Mouse (Mus musculus): ENCODE data around the gene Hdac7.

The Hdac7 gene

DNA sequence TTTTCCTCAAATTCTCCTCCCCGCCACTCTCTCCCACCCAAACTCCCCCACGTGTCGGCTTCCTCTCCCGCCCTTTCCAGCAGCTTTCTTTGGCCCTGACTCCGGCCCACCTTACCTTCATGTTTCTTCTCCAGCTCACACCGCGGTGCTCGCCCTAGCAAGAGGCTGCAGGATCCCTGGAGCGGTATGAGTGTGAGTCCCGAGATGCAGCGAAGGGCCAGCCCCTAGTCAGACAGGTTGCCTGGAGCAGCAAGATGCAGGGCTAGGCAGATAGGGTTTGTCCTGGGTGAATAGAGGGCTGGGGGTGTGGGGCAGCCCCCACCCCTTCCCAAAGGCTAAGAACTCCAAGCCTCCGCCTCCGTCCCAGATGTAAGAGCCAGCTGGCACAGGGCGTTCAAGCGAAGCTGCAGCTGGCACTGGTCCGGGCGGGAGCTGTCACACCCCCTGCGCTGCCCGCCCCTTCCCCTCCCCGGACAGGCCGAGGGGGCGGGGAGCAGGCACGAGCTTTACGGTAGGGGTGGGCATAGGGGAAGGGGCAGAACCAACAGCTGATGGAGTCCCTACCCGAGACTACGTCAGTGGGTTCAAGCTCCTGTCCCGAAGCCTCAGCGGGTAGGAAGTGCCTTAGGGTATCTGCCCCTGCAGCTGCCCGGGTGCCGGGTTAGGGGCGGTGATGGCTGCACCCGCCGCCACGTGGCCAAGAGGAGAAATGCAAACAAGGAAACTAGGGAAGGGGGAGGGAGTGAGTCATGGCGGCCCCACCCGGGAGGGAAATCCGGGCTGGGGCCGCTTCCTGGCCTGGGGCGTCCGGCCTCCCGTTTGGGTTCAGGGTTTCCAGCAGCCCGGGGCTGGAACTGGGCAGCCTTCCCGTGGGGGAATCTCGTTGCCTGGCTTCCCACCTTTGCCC is 76.8 kb downstream of the Hdac7 start, which contains the start of gene Rapgef3:
Gene Rapgef3 (minus strand): TSS at position 693 of the 907 bp plus-strand sequence.
- 1% methylated on average over 43 of the region's 44 CpGs for WGBS

DNA sequence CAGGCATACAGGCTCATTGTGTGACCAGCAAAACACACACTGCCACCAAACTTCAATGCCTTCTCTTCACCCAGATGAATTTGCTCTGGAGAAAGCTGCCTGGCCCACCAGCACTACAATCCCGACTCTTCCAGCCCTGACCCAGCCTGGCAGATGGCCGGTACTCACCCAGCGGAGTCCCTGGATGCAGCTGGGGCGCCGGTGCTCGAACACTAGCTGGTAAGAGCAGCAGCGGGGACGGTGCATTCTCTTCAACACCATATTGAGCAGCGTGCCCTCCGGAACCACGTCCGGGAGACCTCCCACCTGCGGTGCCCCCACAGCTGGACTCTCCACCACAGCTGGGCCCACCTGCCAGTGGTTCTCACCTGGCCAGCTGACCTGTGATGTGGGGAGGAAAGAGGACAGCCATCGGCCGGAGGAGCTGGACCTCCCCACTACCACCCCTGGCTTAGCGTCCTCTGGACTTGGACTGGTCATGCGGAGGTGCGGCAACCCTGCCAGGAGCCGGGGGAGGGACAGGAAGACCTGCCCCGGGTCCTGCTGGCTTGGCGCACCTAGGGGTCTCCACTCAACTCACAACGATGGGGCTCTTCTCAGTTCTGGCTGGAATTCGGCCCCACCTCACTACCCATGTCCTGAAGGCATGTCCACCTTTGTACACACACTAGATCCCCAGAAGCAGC is 77.6 kb downstream of the Hdac7 start:
- WGBS, result 9% methylated on average over 23 of the region's 23 CpGs

DNA sequence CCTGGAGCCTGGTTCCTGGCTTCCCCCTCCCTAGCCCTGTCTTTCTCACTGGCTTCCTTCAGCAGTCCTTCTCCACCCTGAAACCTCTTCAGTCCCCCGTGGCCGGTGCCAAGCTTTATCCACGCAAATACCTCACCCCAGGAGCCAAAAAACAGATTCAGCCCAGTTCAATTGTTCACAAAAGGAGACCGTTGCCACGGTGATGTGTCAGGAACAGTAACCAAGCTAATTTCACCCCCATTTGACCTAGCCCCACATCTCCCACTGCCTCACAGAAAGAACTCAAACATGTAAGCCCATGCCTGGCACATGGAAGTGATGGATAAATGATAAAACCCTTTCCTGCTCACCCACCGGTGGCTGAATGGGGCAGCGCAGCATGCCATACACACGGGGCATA is 78.1 kb downstream of the Hdac7 start:
- WGBS, result 17% methylated on average over 8 of the region's 8 CpGs

DNA sequence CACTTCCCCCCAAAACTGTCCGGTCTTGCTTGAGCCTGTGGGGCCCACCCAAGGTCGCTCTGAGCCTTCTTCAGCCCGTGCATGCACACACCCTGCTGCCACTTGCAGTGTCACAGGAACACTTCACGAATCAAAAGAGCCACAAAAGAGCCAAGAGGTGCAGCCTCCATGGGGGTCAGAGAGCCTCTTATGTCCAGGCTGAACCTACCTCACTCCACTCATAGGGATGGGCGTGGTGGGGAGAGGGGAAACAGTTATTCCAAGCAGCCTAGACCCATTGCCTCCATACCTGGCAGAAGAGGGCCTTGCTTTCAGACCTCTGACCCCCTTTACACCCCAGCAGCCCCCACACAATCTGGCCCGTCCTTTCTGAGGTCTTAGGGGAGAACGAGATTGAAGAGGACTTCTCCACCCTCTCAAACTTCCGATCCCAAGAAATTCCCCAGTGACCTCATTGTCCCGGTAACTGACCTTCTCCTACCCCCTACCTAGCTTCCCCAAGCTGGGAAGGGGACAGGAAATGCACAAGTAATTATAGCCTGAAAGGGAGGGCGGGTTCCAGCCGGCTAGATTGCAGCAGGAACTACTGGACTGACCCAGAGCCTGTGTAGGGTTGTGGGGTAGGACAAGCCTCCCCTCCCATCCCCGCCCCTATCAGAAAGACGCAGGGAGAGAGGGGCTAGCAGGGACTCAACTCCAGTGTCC is 79.1 kb downstream of the Hdac7 start:
- 58% methylated on average over 13 of the region's 13 CpGs for WGBS

DNA sequence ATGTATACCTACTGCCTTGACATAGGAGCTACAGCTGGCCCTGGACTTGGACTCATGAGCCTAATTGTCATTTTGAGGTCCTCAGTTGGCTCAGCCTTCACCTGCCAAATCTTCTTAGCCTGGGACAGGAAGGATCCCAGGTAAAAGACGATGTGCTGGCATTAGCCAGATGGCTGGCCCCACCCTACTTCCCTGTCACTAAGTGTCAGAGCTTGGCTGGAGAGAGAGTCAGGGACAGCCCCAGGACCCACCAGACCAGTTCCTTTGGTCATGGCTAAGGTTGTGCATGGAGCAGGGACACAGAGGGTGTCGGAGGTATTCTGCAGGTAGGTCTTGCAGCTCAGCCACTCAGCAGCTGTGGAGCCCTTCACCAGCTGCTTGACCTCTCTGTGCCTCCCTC is 79.8 kb downstream of the Hdac7 start:
- WGBS, result 86% methylated on average over 2 of the region's 2 CpGs

DNA sequence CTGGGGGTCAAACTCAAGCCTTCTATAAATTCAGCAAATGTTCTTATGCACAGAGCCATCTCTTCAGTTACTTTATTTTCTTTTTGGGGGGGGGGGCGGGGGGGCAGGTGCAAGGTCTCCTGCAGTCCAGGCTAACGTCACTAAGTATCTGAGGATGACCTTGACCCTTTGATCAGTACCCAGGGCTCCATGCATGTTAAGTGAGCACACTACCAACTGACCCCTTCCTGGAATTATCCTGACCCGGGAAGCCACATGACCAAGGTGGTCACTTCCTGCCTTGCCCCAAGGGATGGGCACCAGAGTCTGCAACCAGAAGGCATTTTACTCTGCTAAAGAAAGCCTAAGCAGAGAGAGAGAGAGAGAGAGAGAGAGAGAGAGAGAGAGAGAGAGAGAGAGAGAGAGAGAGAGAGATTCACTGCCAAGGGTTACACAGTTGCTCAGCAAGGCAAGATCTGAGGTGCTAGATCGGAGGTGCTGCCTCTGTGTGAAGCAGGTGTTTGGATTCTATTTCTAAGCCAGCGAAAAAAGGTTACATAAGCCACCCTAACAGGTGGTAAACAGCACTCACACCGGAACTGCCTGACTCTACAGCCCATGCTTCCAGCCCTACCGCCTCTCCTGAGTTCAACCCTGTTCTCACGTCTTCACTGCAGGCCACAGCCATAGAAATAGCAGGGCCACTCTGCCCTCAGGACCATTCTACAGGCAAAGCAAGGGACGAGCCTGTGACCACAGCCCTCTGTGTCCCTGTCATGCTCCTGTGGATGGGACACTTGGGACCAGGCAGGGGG is 80.8 kb downstream of the Hdac7 start:
- 58% methylated on average over 9 of the region's 9 CpGs for WGBS

DNA sequence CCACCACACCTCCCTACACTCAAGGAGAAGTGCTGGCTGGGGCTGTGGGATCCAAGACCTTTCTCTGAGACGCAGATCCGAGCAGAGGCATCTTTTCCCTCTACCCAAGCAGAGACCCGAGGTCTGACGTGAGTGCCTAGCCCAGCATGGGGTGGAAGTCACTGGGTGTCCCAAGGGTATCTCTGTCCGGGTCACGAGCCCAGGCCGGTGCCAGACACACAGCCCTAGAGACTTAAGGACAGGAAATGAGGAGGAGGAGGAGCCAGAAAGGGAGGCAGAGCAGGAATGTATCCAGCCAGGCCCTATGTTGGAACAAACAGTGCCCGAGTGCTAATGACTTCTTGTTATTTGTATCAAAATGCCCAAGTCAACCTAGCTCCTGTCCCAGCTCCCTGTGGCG is 81.6 kb downstream of the Hdac7 start:
- 69% methylated on average over 9 of the region's 9 CpGs for WGBS

DNA sequence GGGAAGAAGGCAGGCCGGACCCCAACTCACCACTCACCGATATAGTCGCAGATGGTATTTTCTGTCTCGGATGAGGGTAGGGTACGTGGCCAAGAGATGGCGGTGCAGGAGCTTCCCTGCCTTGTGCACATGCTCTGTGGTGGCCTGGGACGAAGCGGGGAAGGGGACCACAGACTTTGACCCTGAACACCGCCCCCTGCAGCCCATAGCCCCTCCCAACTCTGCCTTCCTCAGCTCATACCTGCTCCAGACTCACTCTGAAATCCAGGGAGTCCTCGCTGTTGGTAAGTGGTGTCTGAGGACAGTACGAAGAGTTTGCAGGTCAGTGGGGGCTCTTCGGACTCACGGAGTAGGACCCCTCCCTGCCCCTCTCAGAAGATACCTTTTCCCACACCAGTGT is 82.9 kb downstream of the Hdac7 start:
- WGBS, result 71% methylated on average over 13 of the region's 13 CpGs

DNA sequence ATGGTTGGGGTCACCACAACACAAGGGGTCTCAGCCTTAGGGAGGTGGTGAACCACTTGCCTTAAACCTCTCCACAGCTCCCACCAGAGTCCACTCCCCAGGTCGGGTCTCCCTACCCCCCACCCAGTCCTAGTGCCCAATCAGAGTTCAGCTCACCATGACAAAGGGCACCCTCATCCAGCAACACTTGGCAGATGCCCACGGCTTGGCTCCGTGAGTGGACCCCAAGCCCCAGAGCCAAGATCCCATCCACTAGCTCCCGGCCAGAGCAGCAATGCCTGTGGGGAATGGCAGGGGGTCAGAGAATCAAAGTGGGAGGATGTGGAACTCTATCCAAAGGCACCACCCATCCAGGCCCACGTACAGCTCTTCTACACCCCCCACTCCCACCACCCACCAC is 83.3 kb downstream of the Hdac7 start:
- WGBS, result 47% methylated on average over 5 of the region's 5 CpGs

DNA sequence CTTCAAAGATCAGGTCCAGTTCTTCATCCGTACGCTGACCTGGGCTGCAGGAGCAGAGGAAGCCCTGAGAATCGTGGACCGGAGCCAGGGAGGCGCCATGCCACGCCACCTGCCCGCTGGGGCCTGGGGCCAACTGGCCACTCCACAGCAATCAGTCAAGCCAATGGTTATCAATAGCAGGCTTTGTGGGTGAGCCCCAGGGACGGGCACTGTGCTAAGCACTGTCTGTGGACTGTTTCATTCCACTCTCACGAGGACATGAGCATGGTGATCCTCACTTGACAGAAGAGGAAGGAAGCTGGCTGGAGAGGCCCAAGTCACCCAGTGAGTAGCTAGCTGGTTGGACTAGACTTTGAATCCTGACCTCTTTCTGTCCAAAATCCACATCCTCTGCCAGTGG is 84.3 kb downstream of the Hdac7 start:
- WGBS, result 49% methylated on average over 9 of the region's 9 CpGs

DNA sequence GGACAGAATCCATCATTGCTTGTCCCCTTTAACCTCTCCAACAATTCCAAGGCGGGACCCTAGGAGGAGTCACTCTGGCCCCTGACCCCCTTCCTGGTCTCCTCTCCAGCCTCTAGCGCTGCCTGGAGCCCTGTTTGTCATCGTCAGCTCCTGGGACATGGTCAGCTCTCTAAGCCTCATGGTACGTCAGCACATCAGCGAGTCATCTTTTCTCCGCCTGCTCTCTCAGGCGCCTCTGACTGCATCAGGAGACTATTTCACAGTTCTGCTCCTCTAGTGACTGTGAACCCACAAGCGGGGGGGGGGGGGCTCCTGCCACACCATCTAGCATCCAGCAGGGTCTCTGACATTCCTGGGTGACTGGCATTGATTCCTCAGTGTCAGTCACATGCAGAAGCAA is 88.9 kb downstream of the Hdac7 start:
- 54% methylated on average over 8 of the region's 8 CpGs for WGBS

DNA sequence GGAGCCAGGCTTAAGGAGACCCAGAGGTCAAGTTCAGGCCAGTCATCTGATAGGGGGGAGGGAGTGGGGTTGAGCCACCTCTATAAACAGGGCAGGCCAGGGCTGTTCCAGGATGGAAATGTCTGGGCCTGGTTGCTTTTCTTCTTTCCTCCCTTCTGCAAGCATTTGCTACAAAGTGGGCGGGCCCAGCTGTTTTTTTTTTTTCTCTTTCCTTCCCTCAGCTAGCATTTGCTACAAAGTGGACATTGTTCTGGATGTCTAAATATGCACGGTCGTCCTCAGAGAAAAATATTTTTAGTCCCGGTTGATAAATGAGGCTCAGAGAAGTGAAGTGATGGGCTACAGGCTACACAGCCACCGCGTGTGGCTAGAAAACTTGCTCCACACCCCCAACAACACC is 89.8 kb downstream of the Hdac7 start:
- WGBS, result 31% methylated on average over 6 of the region's 6 CpGs

DNA sequence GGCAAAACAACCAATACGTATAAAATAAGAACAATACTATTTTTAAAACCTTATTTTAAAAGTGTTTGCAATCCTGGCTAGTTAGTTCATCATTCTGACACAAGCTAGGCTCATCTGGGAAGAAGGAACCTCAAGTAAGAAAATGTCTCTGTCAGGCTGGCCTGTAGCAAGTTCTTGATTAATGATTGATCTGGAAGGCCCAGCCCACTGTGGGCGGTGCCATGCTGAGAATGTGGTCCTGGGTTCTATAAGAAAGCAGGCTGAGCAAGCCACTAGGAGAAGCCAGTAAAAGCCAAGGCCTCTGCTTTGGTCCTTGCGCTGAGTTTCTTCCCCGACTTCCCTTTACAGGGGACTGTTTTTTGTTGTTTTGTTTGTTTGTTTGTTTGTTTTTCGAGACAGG is 91.8 kb downstream of the Hdac7 start:
- 84% methylated on average over 5 of the region's 5 CpGs for WGBS

DNA sequence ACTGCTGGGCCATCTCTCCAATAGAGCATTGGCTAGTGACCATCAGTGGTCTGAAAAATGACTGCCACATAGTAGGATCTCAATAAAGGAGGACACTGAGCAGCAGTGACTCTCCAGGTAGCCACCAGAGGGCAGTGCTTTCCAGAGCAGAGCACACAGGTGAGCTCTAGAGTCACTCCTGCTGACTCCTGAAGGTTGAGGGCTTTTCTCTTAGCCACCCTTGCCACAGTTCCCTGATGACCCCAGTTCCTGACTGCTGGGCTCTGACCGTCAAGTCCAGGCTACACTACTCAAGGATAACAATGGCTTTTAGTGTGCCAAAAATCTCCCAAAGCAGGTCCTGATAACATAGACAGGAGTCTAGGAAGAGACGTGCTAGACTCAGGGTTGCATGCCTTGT is 92.6 kb downstream of the Hdac7 start:
- 83% methylated on average over 2 of the region's 2 CpGs for WGBS

DNA sequence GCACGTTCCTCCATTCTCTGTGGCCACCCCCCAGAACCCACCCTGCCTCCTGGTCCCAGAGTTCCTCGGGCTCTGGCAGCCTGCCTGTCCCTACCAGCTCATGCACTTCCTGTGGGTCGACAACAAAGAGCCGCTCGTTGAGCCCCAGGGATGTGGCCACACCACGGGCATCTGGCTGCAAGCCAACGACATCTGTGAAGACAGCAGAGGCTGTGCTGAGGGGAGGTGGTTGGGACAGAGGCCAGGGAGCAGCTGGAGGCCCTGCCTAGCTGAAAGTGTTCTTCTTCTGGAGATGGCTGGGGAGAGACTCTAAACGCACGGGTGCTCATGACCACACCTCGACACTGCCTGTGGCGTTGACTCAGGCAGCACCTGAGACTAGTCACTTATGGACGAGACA is 93.6 kb downstream of the Hdac7 start:
- WGBS, result 27% methylated on average over 12 of the region's 12 CpGs

DNA sequence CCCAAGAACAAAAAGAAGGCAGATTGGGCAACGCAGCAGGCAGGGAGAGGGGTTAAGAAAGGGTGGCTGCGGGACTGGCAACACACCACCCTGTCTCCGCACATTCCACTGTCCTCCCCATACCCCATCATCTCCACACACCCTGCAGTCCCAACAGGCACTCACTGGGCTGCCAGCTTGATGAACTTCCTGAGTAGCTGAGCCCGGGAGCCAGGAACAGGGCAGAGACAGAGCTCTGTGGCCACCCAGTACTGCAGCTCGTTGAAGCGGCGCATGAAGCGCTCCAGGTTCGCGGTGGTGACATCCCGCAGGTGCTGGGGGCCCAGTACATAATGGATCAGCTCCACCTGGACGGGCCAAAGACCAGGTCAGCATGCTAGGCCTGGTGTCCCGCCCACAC is 94.5 kb downstream of the Hdac7 start:
- 87% methylated on average over 13 of the region's 13 CpGs for WGBS

DNA sequence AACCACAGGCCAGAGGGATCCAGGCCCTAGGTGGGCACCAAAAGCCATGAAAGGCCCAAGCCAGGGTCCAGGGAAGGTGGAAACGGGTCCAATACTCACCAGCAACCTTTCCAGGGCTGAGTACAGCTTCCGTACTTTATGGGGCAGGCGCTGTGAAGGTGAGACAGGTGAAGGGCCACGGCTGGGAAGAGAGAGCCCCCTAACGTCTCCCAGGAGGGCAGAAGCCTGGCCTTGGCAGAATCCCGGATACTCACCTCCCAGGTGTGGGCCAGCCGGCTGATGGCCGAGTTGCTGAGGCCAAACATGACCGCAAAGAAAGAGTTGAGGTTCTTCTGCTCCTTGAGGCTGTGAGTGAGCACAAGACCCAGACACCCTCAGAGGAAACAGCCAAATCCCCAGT is 94.9 kb downstream of the Hdac7 start:
- 95% methylated on average over 9 of the region's 9 CpGs for WGBS

DNA sequence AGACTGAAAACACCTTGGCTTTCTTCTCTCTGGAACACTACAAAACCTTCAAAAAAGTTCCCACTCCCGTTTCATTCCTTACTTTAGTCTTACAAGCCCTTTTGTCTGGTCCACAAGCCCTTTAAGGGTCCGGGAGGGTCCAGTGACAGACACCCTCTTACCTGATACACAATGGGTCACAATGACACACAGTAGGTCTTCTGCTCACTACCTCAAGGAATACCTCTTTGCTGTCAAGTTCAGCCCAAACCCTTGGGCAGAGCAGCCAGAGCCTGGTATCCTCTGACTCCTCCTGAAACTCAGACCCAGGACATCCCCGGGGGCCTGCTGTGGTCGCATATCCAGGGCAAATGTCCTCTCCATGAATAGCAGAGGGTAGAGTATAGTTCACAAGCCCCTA is 95.3 kb downstream of the Hdac7 start:
- WGBS, result 97% methylated on average over 4 of the region's 4 CpGs

DNA sequence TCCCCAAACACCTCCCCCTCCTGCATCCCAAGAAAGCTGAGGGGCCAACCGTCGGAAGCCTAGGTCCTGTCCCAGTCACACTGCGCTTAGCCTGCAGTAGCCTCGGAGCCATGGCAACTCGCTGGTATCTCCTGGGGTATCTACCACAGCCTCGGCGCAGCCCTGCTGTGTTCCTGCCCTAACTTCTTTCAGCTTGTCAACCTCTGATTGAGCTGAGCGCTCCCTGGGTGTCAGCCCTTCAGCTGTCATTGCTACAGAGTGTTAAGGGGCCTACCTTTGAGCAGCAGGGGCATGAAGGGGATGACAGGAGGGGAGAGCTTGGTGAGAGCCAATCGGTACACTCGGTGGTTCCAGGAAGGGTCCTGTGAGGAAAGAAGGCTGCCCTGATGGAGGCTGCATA is 96.0 kb downstream of the Hdac7 start:
- WGBS, result 86% methylated on average over 10 of the region's 10 CpGs

DNA sequence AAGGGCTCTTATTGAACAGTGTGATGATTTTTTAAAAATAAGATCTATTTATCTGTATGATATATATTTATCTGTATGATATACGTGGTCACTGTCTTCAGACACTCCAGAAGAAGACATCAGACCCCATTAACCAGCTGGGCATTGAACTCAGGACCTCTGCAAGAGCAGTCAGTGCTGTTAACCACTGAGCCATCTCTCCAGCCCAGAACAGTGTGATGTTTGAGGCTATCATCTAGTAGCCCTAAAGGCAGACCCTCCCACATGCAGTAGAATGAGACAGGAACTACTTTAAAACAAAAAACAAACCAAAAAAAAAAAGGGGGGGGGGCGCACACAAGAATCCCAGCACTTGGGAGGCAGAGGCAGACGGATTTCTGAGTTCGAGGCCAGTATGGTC is 96.8 kb downstream of the Hdac7 start:
- WGBS, result 92% methylated on average over 4 of the region's 4 CpGs

DNA sequence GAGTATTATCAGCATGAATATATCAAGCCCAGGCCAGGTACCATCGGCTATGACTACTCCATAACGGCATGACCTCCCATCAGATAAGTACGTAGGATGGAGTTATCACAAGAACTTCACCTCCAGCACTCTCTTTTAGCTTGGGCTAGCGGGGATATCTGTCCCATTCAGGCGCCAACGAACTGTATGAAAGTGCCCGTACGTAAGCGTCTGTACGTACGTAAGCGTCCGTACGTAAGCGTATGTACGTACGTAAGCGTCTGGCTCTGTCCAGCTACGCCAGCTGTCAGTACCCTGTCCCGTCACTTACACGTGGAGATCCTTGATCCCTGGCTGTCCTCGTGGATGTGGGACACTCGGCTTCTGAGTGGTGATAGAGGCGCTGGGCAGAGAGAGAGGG is 97.6 kb downstream of the Hdac7 start:
- WGBS, result 96% methylated on average over 24 of the region's 24 CpGs

DNA sequence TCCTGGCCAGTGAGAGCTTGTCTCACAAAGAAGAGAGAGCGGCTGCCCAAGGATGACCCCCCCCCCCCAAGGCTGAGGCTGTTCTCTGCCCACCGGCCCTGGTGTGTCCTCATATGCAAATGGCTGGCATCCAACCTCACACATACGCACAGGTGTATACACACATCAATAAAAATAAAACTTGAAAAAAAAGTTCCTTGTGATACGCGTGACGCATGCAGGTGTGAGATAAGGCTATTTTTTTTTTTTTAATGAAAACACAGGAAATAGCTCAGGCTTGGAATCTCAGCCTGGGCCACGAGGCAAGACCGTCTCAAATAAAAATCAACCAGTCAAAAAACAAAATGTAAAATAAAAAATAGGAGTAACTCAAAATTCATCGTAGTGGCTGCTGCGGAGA is 98.0 kb downstream of the Hdac7 start:
- WGBS, result 79% methylated on average over 10 of the region's 10 CpGs
